Mouse (Mus musculus) hindbrain, embryonic 11.5 days (tissue): Measurements from ENCODE around the gene Sphkap. TPM values are rescaled to one million over a fixed set of nuclear protein-coding genes. Genes with fewer than 3 reads are reported as not detected.

ENCODE experiments used
- ATAC-seq: fragments of 200-750 bp; cut with Nextera tagmentation; 2 replicates; pipeline ENCODE4 v1.8.0; 2017; ENCODE audit warnings: mild to moderate bottlenecking, moderate TSS enrichment, moderate library complexity; ENCODE audit not compliant: low FRiP score
- DNase-seq: peaks from one replicate; pipeline ENCODE4 v3.0.0-alpha.2; 2015; ENCODE audit warnings: low spot score
- H3K27ac ChIP-seq: fragments of 300-500 bp; sonication (generic); 2 replicates; pipeline ENCODE4 v1.5.1; 2014; ENCODE audit warnings: mild to moderate bottlenecking, low read depth, low read length
- H3K27me3 ChIP-seq: fragments of 300-500 bp; sonication (generic); 2 replicates; pipeline ENCODE4 v1.6.1; 2014; ENCODE audit warnings: mild to moderate bottlenecking, low read length, moderate library complexity, mixed read lengths; ENCODE audit not compliant: control insufficient read depth, insufficient read depth
- H3K36me3 ChIP-seq: fragments of 300-500 bp; sonication (generic); 2 replicates; pipeline ENCODE4 v1.6.1; 2014; ENCODE audit warnings: mild to moderate bottlenecking, low read length, moderate library complexity, mixed read lengths; ENCODE audit not compliant: control insufficient read depth, insufficient read depth
- H3K4me1 ChIP-seq: fragments of 300-500 bp; sonication (generic); replicated peaks from 2 replicates; pipeline ENCODE4 v1.6.1; 2014; ENCODE audit warnings: low read length, mixed read lengths; ENCODE audit not compliant: control insufficient read depth, insufficient read depth
- H3K4me2 ChIP-seq: fragments of 300-500 bp; sonication (generic); replicated peaks from 2 replicates; pipeline ENCODE4 v1.6.1; 2014; ENCODE audit warnings: mild to moderate bottlenecking, low read depth, low read length
- H3K4me3 ChIP-seq: fragments of 300-500 bp; sonication (generic); 2 replicates; pipeline ENCODE4 v1.5.1; 2014; ENCODE audit warnings: low read depth, low read length
- H3K9ac ChIP-seq: fragments of 300-500 bp; sonication (generic); 2 replicates; pipeline ENCODE4 v1.6.1; 2014; ENCODE audit warnings: low read depth, low read length
- H3K9me3 ChIP-seq: fragments of 300-500 bp; sonication (generic); 2 replicates; pipeline ENCODE4 v1.6.1; 2016; ENCODE audit warnings: low read length; ENCODE audit not compliant: control insufficient read depth
- WGBS: fragments of 180-500 bp; shearing (Covaris S2); extraction: QIAGEN DNeasy Blood & Tissue Kit; methylation state at CpG from one replicate; pipeline ENCODE4 v1.1.7; 2014; 5-methylcytosine and 5-hydroxymethylcytosine counted together
- polyA plus RNA-seq: library from polyadenylated mRNA; unstranded; fragments of >200 nt; fragmentation: Nextera tagmentation; extraction: Ambion mirVana; gene quantifications from 2 replicates; pipeline ENCODE4 v1.2.1, GENCODE M21; 2014

The Sphkap gene
- polyA plus RNA-seq, 1 experiment from 2014 or later, result 1.2 TPM

GRCm38 (mm10) chr1:83339358-83339757, 68.6 kb downstream of the Sphkap start:
- no peaks in the 10 kb centered on the region for H3K36me3 ChIP-seq
- 89% methylated on average over 3 of the region's 3 CpGs for WGBS
- H3K4me3 ChIP-seq, result no peak overlapping the region
- ATAC-seq (no peak), DNase-seq (no peak)
- no peaks in the 10 kb centered on the region for H3K4me1 ChIP-seq
- no peaks in the 10 kb centered on the region for H3K27me3 ChIP-seq
- no peak overlapping the region for H3K4me2 ChIP-seq
- no peak overlapping the region for H3K27ac ChIP-seq
- H3K9me3 ChIP-seq, result no peaks in the 10 kb centered on the region
- H3K9ac ChIP-seq, result no peak overlapping the region

- Histone ChIP-seq H3K9me3 (no peaks in the 10 kb centered on the region), H3K27ac (no peak overlapping the region), H3K4me1 (no peaks in the 10 kb centered on the region), H3K4me2 (no peak overlapping the region), H3K27me3 (no peaks in the 10 kb centered on the region), H3K4me3 (no peak overlapping the region), H3K9ac (no peak overlapping the region), H3K36me3 (no peaks in the 10 kb centered on the region)
- ATAC-seq (peak; percentile 93), DNase-seq (peak; percentile 68)
- 25% methylated on average over 4 of the region's 4 CpGs for WGBS
Observed at GRCm38 (mm10) chr1:83316917-83317316, 91.1 kb downstream of the Sphkap start.

- no peak overlapping the region for H3K9ac ChIP-seq
- no peak overlapping the region for H3K4me2 ChIP-seq
- H3K9me3 ChIP-seq, result no peaks in the 10 kb centered on the region
- H3K27me3 ChIP-seq, result no peaks in the 10 kb centered on the region
- DNase-seq (no peak), ATAC-seq (no peak)
- no peak overlapping the region for H3K4me3 ChIP-seq
- H3K36me3 ChIP-seq, result no peaks in the 10 kb centered on the region
- H3K4me1 ChIP-seq, result no peaks in the 10 kb centered on the region
- no peak overlapping the region for H3K27ac ChIP-seq
- 88% methylated on average over 9 of the region's 9 CpGs for WGBS
Observed at GRCm38 (mm10) chr1:83315146-83315545, 92.9 kb downstream of the Sphkap start.

- Histone ChIP-seq H3K9me3 (no peaks in the 10 kb centered on the region), H3K9ac (no peak overlapping the region), H3K4me3 (no peak overlapping the region), H3K4me2 (no peak overlapping the region), H3K27me3 (no peaks in the 10 kb centered on the region), H3K4me1 (no peaks in the 10 kb centered on the region), H3K27ac (no peak overlapping the region), H3K36me3 (no peaks in the 10 kb centered on the region)
- 82% methylated on average over 6 of the region's 6 CpGs for WGBS
- no peak for ATAC-seq
- DNase-seq, result no peak
Observed at GRCm38 (mm10) chr1:83311607-83312295, 96.2 kb downstream of the Sphkap start.

GRCm38 (mm10) chr1:83297137-83298076, 110.6 kb downstream of the Sphkap start:
- DNase-seq (no peak), ATAC-seq (no peak)
- no peak overlapping the region for H3K27ac ChIP-seq
- H3K27me3 ChIP-seq, result no peaks in the 10 kb centered on the region
- WGBS, result 64% methylated on average over 6 of the region's 6 CpGs
- H3K9ac ChIP-seq, result no peak overlapping the region
- H3K4me1 ChIP-seq, result no peaks in the 10 kb centered on the region
- H3K36me3 ChIP-seq, result no peaks in the 10 kb centered on the region
- no peak overlapping the region for H3K4me3 ChIP-seq
- H3K9me3 ChIP-seq, result no peaks in the 10 kb centered on the region
- H3K4me2 ChIP-seq, result no peak overlapping the region

GRCm38 (mm10) chr1:83285866-83286265, 122.1 kb downstream of the Sphkap start:
- no peaks in the 10 kb centered on the region for H3K27me3 ChIP-seq
- H3K4me1 ChIP-seq, result no peaks in the 10 kb centered on the region
- DNase-seq (no peak), ATAC-seq (no peak)
- H3K9ac ChIP-seq, result no peak overlapping the region
- H3K27ac ChIP-seq, result no peak overlapping the region
- H3K9me3 ChIP-seq, result no peaks in the 10 kb centered on the region
- H3K4me3 ChIP-seq, result no peak overlapping the region
- WGBS, result 72% methylated on average over 7 of the region's 7 CpGs
- H3K4me2 ChIP-seq, result no peak overlapping the region
- no peaks in the 10 kb centered on the region for H3K36me3 ChIP-seq

GRCm38 (mm10) chr1:83277044-83277443, 131.0 kb downstream of the Sphkap start:
- DNase-seq (no peak), ATAC-seq (no peak)
- H3K4me3 ChIP-seq, result no peak overlapping the region
- H3K9me3 ChIP-seq, result no peaks in the 10 kb centered on the region
- H3K36me3 ChIP-seq, result no peaks in the 10 kb centered on the region
- H3K27ac ChIP-seq, result no peak overlapping the region
- WGBS, result 78% methylated on average over 11 of the region's 11 CpGs
- no peak overlapping the region for H3K9ac ChIP-seq
- no peak overlapping the region for H3K4me2 ChIP-seq
- no peaks in the 10 kb centered on the region for H3K27me3 ChIP-seq
- no peaks in the 10 kb centered on the region for H3K4me1 ChIP-seq

- no peaks in the 10 kb centered on the region for H3K36me3 ChIP-seq
- H3K4me1 ChIP-seq, result no peaks in the 10 kb centered on the region
- H3K4me2 ChIP-seq, result no peak overlapping the region
- H3K9me3 ChIP-seq, result no peaks in the 10 kb centered on the region
- ATAC-seq, result no peak
- no peak overlapping the region for H3K4me3 ChIP-seq
- no peaks in the 10 kb centered on the region for H3K27me3 ChIP-seq
- no peak for DNase-seq
- 86% methylated on average over 9 of the region's 9 CpGs for WGBS
- H3K27ac ChIP-seq, result no peak overlapping the region
- H3K9ac ChIP-seq, result no peak overlapping the region
Observed at GRCm38 (mm10) chr1:83276637-83277036, 131.4 kb downstream of the Sphkap start.
